9 mouse cellular contexts compared by ENCODE assay signal in genomic region chr2:18038895-18039371, GRCm38 (mm10). TPM values are rescaled to one million over a fixed set of nuclear protein-coding genes. Genes with fewer than 3 reads are reported as not detected.
A peak's percentile ranks its signal among the peaks of the same experiment; 100 is the strongest.
DNase-seq lines count a peak whose midpoint lies in the region; ATAC-seq and TF ChIP-seq lines count a peak whose summit lies in the region.
"Had no signal": no experiment of that assay in that cellular context is flagged by ENCODE, and none has a peak within 500 bp of the region (broad histone marks: within the 10 kb centered on the region; RNA-seq: fewer than 3 reads in every experiment).

No protein-coding gene starts in this region.

- H3K27me3 ChIP-seq in forebrain, embryonic 13.5 days, result no peaks in the 10 kb centered on the region
- H3K27me3 ChIP-seq in limb, embryonic 10.5 days (ENCODE audit: low read depth, poor library complexity, severe bottlenecking), result no peaks in the 10 kb centered on the region

- peak overlapping the region; percentile 87 for H3K4me2 ChIP-seq in forebrain, embryonic 13.5 days

- H3K4me1 ChIP-seq in forebrain, embryonic 13.5 days, result peaks cover 71% of the 10 kb centered on the region
- peaks cover 73% of the 10 kb centered on the region for H3K4me1 ChIP-seq in limb, embryonic 10.5 days

- no peaks in the 10 kb centered on the region for H3K36me3 ChIP-seq in forebrain, embryonic 13.5 days (ENCODE audit: poor library complexity, severe bottlenecking)
- H3K36me3 ChIP-seq in limb, embryonic 10.5 days, result no peaks in the 10 kb centered on the region

- peak overlapping the region; percentile 88 for H3K9ac ChIP-seq in forebrain, embryonic 13.5 days

- no peak for DNase-seq in layer of hippocampus, adult 2 months (ENCODE audit: low spot score in 2 of 2)
- DNase-seq in layer of hippocampus, postnatal 36 days, result no peak
- DNase-seq in limb, embryonic 10.5 days (ENCODE audit: low spot score), result no peak
- peak; percentile 57 for DNase-seq in retina, embryonic 14.5 days (ENCODE audit: low spot score)
- DNase-seq in gastrocnemius, postnatal 25 days, result no peak
- no peak for DNase-seq in cerebellum, adult 9-11 months
- DNase-seq in ovary, postnatal 14 days (ENCODE audit: low spot score), result no peak
- DNase-seq: thymus, postnatal 14 days had no signal

- WGBS in forebrain, embryonic 13.5 days, result 15% methylated on average over 10 of the region's 10 CpGs
- 24% methylated on average over 10 of the region's 10 CpGs for WGBS in limb, embryonic 10.5 days

- no peaks in the 10 kb centered on the region for H3K9me3 ChIP-seq in forebrain, embryonic 13.5 days (replicated peaks)
- H3K9me3 ChIP-seq in limb, embryonic 10.5 days (replicated peaks), result no peaks in the 10 kb centered on the region

- ATAC-seq in forebrain, embryonic 13.5 days, result no peak

- TF ChIP-seq CTCF in layer of hippocampus, adult 2 months (conservative IDR thresholded peaks at IDR 0.05), result no peak

- H3K4me3 ChIP-seq in layer of hippocampus, adult 2 months, result no peak overlapping the region
- H3K4me3 ChIP-seq in forebrain, embryonic 13.5 days, result peak overlapping the region; percentile 95
- peak overlapping the region; percentile 49 for H3K4me3 ChIP-seq in limb, embryonic 10.5 days

- H3K27ac ChIP-seq in layer of hippocampus, adult 2 months, result peak overlapping the region; percentile 46
- H3K27ac ChIP-seq in forebrain, embryonic 13.5 days, result peak overlapping the region; percentile 48; the same call in 1 of the 2 replicates
- H3K27ac ChIP-seq in limb, embryonic 10.5 days, result peak overlapping the region; percentile 96

RNA-seq across cellular contexts. Expression of gene A930004D18Rik, which starts 1.4 kb away (rescaled TPM):
- 1 to 10 TPM; 4.2 to 4.3 TPM for total RNA-seq in layer of hippocampus, adult 2 months (2021)
- total RNA-seq in layer of hippocampus, postnatal 36 days (2021), result 1 to 10 TPM; 3.0 to 5.6 TPM
- 16.2 and 20.3 TPM in 2 replicates for polyA plus RNA-seq in forebrain, embryonic 13.5 days (2015; fragmentation: Nextera tagmentation; extraction: Ambion mirVana)
- 11.5 and 11.6 TPM in 2 replicates for polyA plus RNA-seq in limb, embryonic 10.5 days (2016; fragmentation: Nextera tagmentation; extraction: Ambion mirVana)
- 1 to 10 TPM in 1 of 2 experiments, under 1 TPM in 1; 0.20 to 1.6 TPM for total RNA-seq in gastrocnemius, postnatal 25 days (2021)

RNA-seq across cellular contexts. Expression of gene Skida1, which starts 9.9 kb away (rescaled TPM):
- total RNA-seq in layer of hippocampus, adult 2 months (2021), result 10 to 100 TPM; 16.8 to 16.9 TPM
- total RNA-seq in layer of hippocampus, postnatal 36 days (2021), result 10 to 100 TPM; 17.2 to 17.3 TPM
- 17.2 and 17.9 TPM in 2 replicates for polyA plus RNA-seq in forebrain, embryonic 13.5 days (2015; fragmentation: Nextera tagmentation; extraction: Ambion mirVana)
- 7.0 and 11.5 TPM in 2 replicates for polyA plus RNA-seq in limb, embryonic 10.5 days (2016; fragmentation: Nextera tagmentation; extraction: Ambion mirVana)
- total RNA-seq in gastrocnemius, postnatal 25 days (2021), result under 1 TPM; 0.32 to 0.54 TPM

RNA-seq across cellular contexts. Expression of gene Mllt10, which starts 16.1 kb away (rescaled TPM):
- total RNA-seq in layer of hippocampus, adult 2 months (2021), result 10 to 100 TPM; 63.6 to 67.6 TPM
- total RNA-seq in layer of hippocampus, postnatal 36 days (2021), result 10 to 100 TPM; 53.7 to 57.7 TPM
- 73.5 and 75.3 TPM in 2 replicates for polyA plus RNA-seq in forebrain, embryonic 13.5 days (2015; fragmentation: Nextera tagmentation; extraction: Ambion mirVana)
- polyA plus RNA-seq in limb, embryonic 10.5 days (2016; fragmentation: Nextera tagmentation; extraction: Ambion mirVana), result 56.9 and 65.3 TPM in 2 replicates
- total RNA-seq in gastrocnemius, postnatal 25 days (2021), result 10 to 100 TPM; 15.1 to 18.5 TPM

RNA-seq across cellular contexts. Expression of gene H2al2a, which starts 42.2 kb away (rescaled TPM):
- not detected for total RNA-seq in layer of hippocampus, adult 2 months (2021)
- not detected for total RNA-seq in layer of hippocampus, postnatal 36 days (2021)
- not detected in 2 replicates for polyA plus RNA-seq in forebrain, embryonic 13.5 days (2015; fragmentation: Nextera tagmentation; extraction: Ambion mirVana)
- polyA plus RNA-seq in limb, embryonic 10.5 days (2016; fragmentation: Nextera tagmentation; extraction: Ambion mirVana), result not detected in 2 replicates
- not detected for total RNA-seq in gastrocnemius, postnatal 25 days (2021)

Comparison
In these comparisons a context has a peak if more than half of its experiments do, and no peak if none do; other contexts are left out.
1. H3K27ac ChIP-seq: peak in every context shown above with its lines; median percentile 96 in limb, embryonic 10.5 days; 48 in forebrain, embryonic 13.5 days; 46 in layer of hippocampus, adult 2 months.
2. RNA of gene Skida1, which starts 9.9 kb away (total RNA-seq): 17.2 to 17.3 TPM in layer of hippocampus, postnatal 36 days and 16.8 to 16.9 TPM in layer of hippocampus, adult 2 months; 0.32 to 0.54 TPM in gastrocnemius, postnatal 25 days; every median in the first group is over 10 times any median in the second.